Mouse (Mus musculus): ENCODE measurements around the gene Clpp. TPM values are rescaled to one million over a fixed set of nuclear protein-coding genes. Genes with fewer than 3 reads are reported as not detected.

Clpp gene
- polyA plus RNA-seq, 1 experiment: 31.1 TPM

- Histone ChIP-seq H3K27me3 (ENCODE audit: control insufficient read depth, insufficient read depth, low read length) (no peaks in the 10 kb centered on the region), H3K27ac (ENCODE audit: control insufficient read depth, insufficient read depth, low read depth, low read length) (peak within 1 kb of the TSS; percentile 97), H3K36me3 (ENCODE audit: control insufficient read depth, insufficient read depth, low read length) (no peaks in the 10 kb centered on the region; the same call in 1 of the 2 replicates), H3K4me1 (ENCODE audit: control insufficient read depth, insufficient read depth, low read length) (peaks cover 5% of the 10 kb centered on the region), H3K4me3 (ENCODE audit: control insufficient read depth, low read depth, low read length) (peak within 1 kb of the TSS; percentile 97)
- peak; percentile 99 for TF ChIP-seq POLR2A (IDR thresholded peaks at IDR 0.05; ENCODE audit: control insufficient read depth, low read depth, low read length)
- no peak for TF ChIP-seq CTCF (IDR thresholded peaks at IDR 0.05; ENCODE audit: control insufficient read depth, insufficient read depth, insufficient replicate concordance, low read depth, low read length)
Measured at GRCm38 (mm10) chr17:57011236-57012141, 21.4 kb downstream of the Clpp start, which contains the start of the genes Gtf2f1 and Gm17949. Gene Gtf2f1, minus strand, starts transcription at chr17:57011288. Gene Gm17949, plus strand, starts transcription at chr17:57011469.

GRCm38 (mm10) chr17:57012245-57012795 is 22.2 kb downstream of the Clpp start:
- Histone ChIP-seq H3K36me3 (ENCODE audit: control insufficient read depth, insufficient read depth, low read length) (no peaks in the 10 kb centered on the region; the same call in 1 of the 2 replicates), H3K4me1 (ENCODE audit: control insufficient read depth, insufficient read depth, low read length) (peaks cover 5% of the 10 kb centered on the region), H3K27ac (ENCODE audit: control insufficient read depth, insufficient read depth, low read depth, low read length) (peak overlapping the region; percentile 97), H3K27me3 (ENCODE audit: control insufficient read depth, insufficient read depth, low read length) (no peaks in the 10 kb centered on the region), H3K4me3 (ENCODE audit: control insufficient read depth, low read depth, low read length) (peak overlapping the region; percentile 97)
- TF ChIP-seq CTCF (IDR thresholded peaks at IDR 0.05; ENCODE audit: control insufficient read depth, insufficient read depth, insufficient replicate concordance, low read depth, low read length): no peak
- TF ChIP-seq POLR2A (IDR thresholded peaks at IDR 0.05; ENCODE audit: control insufficient read depth, low read depth, low read length): no peak

GRCm38 (mm10) chr17:57019693-57020092 is 29.6 kb downstream of the Clpp start:
- Histone ChIP-seq H3K4me3 (ENCODE audit: control insufficient read depth, low read depth, low read length) (no peak overlapping the region), H3K4me1 (ENCODE audit: control insufficient read depth, insufficient read depth, low read length) (no peaks in the 10 kb centered on the region), H3K36me3 (ENCODE audit: control insufficient read depth, insufficient read depth, low read length) (peaks cover 3% of the 10 kb centered on the region), H3K27ac (ENCODE audit: control insufficient read depth, insufficient read depth, low read depth, low read length) (no peak overlapping the region), H3K27me3 (ENCODE audit: control insufficient read depth, insufficient read depth, low read length) (no peaks in the 10 kb centered on the region)
- TF ChIP-seq CTCF (IDR thresholded peaks at IDR 0.05; ENCODE audit: control insufficient read depth, insufficient read depth, insufficient replicate concordance, low read depth, low read length): no peak
- TF ChIP-seq POLR2A (IDR thresholded peaks at IDR 0.05; ENCODE audit: control insufficient read depth, low read depth, low read length): no peak

GRCm38 (mm10) chr17:57020960-57021359 is 30.9 kb downstream of the Clpp start:
- H3K4me3 ChIP-seq (ENCODE audit: control insufficient read depth, low read depth, low read length): no peak overlapping the region
- H3K36me3 ChIP-seq (ENCODE audit: control insufficient read depth, insufficient read depth, low read length): peaks cover 6% of the 10 kb centered on the region
- no peak for TF ChIP-seq CTCF (IDR thresholded peaks at IDR 0.05; ENCODE audit: control insufficient read depth, insufficient read depth, insufficient replicate concordance, low read depth, low read length)
- no peak for TF ChIP-seq POLR2A (IDR thresholded peaks at IDR 0.05; ENCODE audit: control insufficient read depth, low read depth, low read length)
- H3K27me3 ChIP-seq (ENCODE audit: control insufficient read depth, insufficient read depth, low read length): no peaks in the 10 kb centered on the region
- no peaks in the 10 kb centered on the region for H3K4me1 ChIP-seq (ENCODE audit: control insufficient read depth, insufficient read depth, low read length)
- no peak overlapping the region for H3K27ac ChIP-seq (ENCODE audit: control insufficient read depth, insufficient read depth, low read depth, low read length)

- Histone ChIP-seq H3K36me3 (ENCODE audit: control insufficient read depth, insufficient read depth, low read length) (peaks cover 9% of the 10 kb centered on the region), H3K4me3 (ENCODE audit: control insufficient read depth, low read depth, low read length) (no peak overlapping the region), H3K4me1 (ENCODE audit: control insufficient read depth, insufficient read depth, low read length) (peaks cover 17% of the 10 kb centered on the region), H3K27ac (ENCODE audit: control insufficient read depth, insufficient read depth, low read depth, low read length) (no peak overlapping the region), H3K27me3 (ENCODE audit: control insufficient read depth, insufficient read depth, low read length) (no peaks in the 10 kb centered on the region)
- no peak for TF ChIP-seq CTCF (IDR thresholded peaks at IDR 0.05; ENCODE audit: control insufficient read depth, insufficient read depth, insufficient replicate concordance, low read depth, low read length)
- TF ChIP-seq POLR2A (IDR thresholded peaks at IDR 0.05; ENCODE audit: control insufficient read depth, low read depth, low read length): no peak
Measured at GRCm38 (mm10) chr17:57027471-57027870, 37.4 kb downstream of the Clpp start.

- Histone ChIP-seq H3K4me3 (ENCODE audit: control insufficient read depth, low read depth, low read length) (no peak overlapping the region), H3K27ac (ENCODE audit: control insufficient read depth, insufficient read depth, low read depth, low read length) (no peak overlapping the region), H3K4me1 (ENCODE audit: control insufficient read depth, insufficient read depth, low read length) (peaks cover 18% of the 10 kb centered on the region), H3K27me3 (ENCODE audit: control insufficient read depth, insufficient read depth, low read length) (no peaks in the 10 kb centered on the region), H3K36me3 (ENCODE audit: control insufficient read depth, insufficient read depth, low read length) (peaks cover 6% of the 10 kb centered on the region)
- TF ChIP-seq POLR2A (IDR thresholded peaks at IDR 0.05; ENCODE audit: control insufficient read depth, low read depth, low read length) (no peak), CTCF (IDR thresholded peaks at IDR 0.05; ENCODE audit: control insufficient read depth, insufficient read depth, insufficient replicate concordance, low read depth, low read length) (no peak)
Measured at GRCm38 (mm10) chr17:57029691-57030090, 39.6 kb downstream of the Clpp start.

Measured in testis, adult 2 months (tissue).